Mouse (Mus musculus) liver (tissue): ENCODE data around the gene Commd7.

Experiments
- DNase-seq: peaks from one replicate; pipeline ENCODE4 v3.0.0-alpha.2; 2020; ENCODE audit warnings: mixed read lengths

Commd7 gene

GRCm38 (mm10) chr2:153584396-153584795 is 48.2 kb downstream of the Commd7 start:
- no peak for DNase-seq

- DNase-seq, result peak; percentile 86
These were observed 48.9 kb downstream of the Commd7 start for GRCm38 (mm10) chr2:153583641-153584049.

- peak; percentile 79 for DNase-seq
These were observed 49.5 kb downstream of the Commd7 start for GRCm38 (mm10) chr2:153582876-153583585.

- no peak for DNase-seq
These were observed 51.2 kb downstream of the Commd7 start for GRCm38 (mm10) chr2:153581416-153581815.

GRCm38 (mm10) chr2:153580458-153580985 is 52.1 kb downstream of the Commd7 start:
- no peak for DNase-seq

GRCm38 (mm10) chr2:153580042-153580441 is 52.5 kb downstream of the Commd7 start:
- no peak for DNase-seq

- DNase-seq, result peak; percentile 62
These were observed 55.5 kb downstream of the Commd7 start for GRCm38 (mm10) chr2:153577122-153577521.

GRCm38 (mm10) chr2:153576150-153576549 is 56.4 kb downstream of the Commd7 start:
- DNase-seq, result peak; percentile 52

GRCm38 (mm10) chr2:153575554-153575953 is 57.0 kb downstream of the Commd7 start:
- peak; percentile 20 for DNase-seq

GRCm38 (mm10) chr2:153573101-153573500 is 59.5 kb downstream of the Commd7 start:
- DNase-seq, result peak; percentile 54

- peak; percentile 71 for DNase-seq
These were observed 64.0 kb downstream of the Commd7 start for GRCm38 (mm10) chr2:153568541-153568940.

GRCm38 (mm10) chr2:153568013-153568412 is 64.6 kb downstream of the Commd7 start:
- peak; percentile 57 for DNase-seq
